In genomic region chr1:177584302-177584886, GRCm38 (mm10) we compare ENCODE assay signal across 30 mouse cellular contexts.
DNase-seq lines count a peak whose midpoint lies in the region; ATAC-seq and TF ChIP-seq lines count a peak whose summit lies in the region.
"Had no signal": no experiment of that assay in that cellular context is flagged by ENCODE, and none has a peak within 500 bp of the region (broad histone marks: within the 10 kb centered on the region; RNA-seq: fewer than 3 reads in every experiment).

No protein-coding gene starts in this region.

- 43% methylated on average over 5 of the region's 5 CpGs for WGBS in embryonic facial prominence, embryonic 11.5 days
- 48% methylated on average over 5 of the region's 5 CpGs for WGBS in embryonic facial prominence, embryonic 10.5 days
- WGBS in kidney, embryonic 14.5 days, result 30% methylated on average over 5 of the region's 5 CpGs
- 35% methylated on average over 5 of the region's 5 CpGs for WGBS in lung, embryonic 14.5 days

- H3K9ac ChIP-seq in embryonic facial prominence, embryonic 11.5 days (replicated peaks; ENCODE audit: low read length), result no peak overlapping the region
- no peak overlapping the region for H3K9ac ChIP-seq in kidney, embryonic 14.5 days (ENCODE audit: low read depth, low read length)
- no peak overlapping the region for H3K9ac ChIP-seq in lung, embryonic 14.5 days
- H3K9ac ChIP-seq: embryonic facial prominence, embryonic 12.5 days; forebrain, embryonic 15.5 days; hindbrain, embryonic 13.5 days; limb, embryonic 15.5 days; liver, embryonic 15.5 days; midbrain, embryonic 15.5 days had no signal

- no peak for DNase-seq in embryonic facial prominence, embryonic 11.5 days (ENCODE audit: low spot score)
- DNase-seq in embryonic facial prominence, embryonic 10.5 days (ENCODE audit: low spot score), result no peak
- DNase-seq in kidney, postnatal 10 days, result no peak
- peak; percentile 54 for DNase-seq in lung, embryonic 14.5 days
- no peak for DNase-seq in lung, postnatal 36 days
- peak; percentile 30 for DNase-seq in embryo, embryonic 11 days
- no peak for DNase-seq in adrenal gland, postnatal 4 days (ENCODE audit: low spot score in 2 of 2)
- DNase-seq: adrenal gland, postnatal 10 days; cerebellum, adult 11 months; cerebellum, adult 9-10 months; cerebellum, postnatal 36 days; heart, postnatal 36 days; kidney, adult 2 months; layer of hippocampus, postnatal 36 days; left cerebral cortex, postnatal 4 days; lung, postnatal 10 days; right cerebral cortex, postnatal 25 days; thymus, adult 2 months; thymus, postnatal 36 days had no signal

- TF ChIP-seq CTCF in lung, embryonic 14.5 days (IDR thresholded peaks at IDR 0.05; ENCODE audit: low read depth), result no peak

- H3K9me3 ChIP-seq in embryonic facial prominence, embryonic 11.5 days (replicated peaks; ENCODE audit: control insufficient read depth, low read length), result no peaks in the 10 kb centered on the region
- H3K9me3 ChIP-seq in embryonic facial prominence, embryonic 10.5 days, result 0 out of 2 replicates have a peak, but pooled peaks cover 8% of the 10 kb centered on the region
- H3K9me3 ChIP-seq in kidney, embryonic 14.5 days (ENCODE audit: control insufficient read depth, low read length), result peaks cover 10% of the 10 kb centered on the region
- H3K9me3 ChIP-seq in lung, embryonic 14.5 days (ENCODE audit: low read depth, low read length), result peaks cover 6% of the 10 kb centered on the region; the same call in 1 of the 2 replicates
- H3K9me3 ChIP-seq: forebrain, embryonic 15.5 days; liver, embryonic 15.5 days; midbrain, embryonic 15.5 days had no signal

- H3K36me3 ChIP-seq in embryonic facial prominence, embryonic 11.5 days (replicated peaks; ENCODE audit: control insufficient read depth, insufficient read depth, low read depth, low read length), result no peaks in the 10 kb centered on the region
- H3K36me3 ChIP-seq in embryonic facial prominence, embryonic 10.5 days (replicated peaks), result no peaks in the 10 kb centered on the region
- H3K36me3 ChIP-seq in kidney, embryonic 14.5 days (ENCODE audit: control insufficient read depth, insufficient read depth, low read length), result no peaks in the 10 kb centered on the region
- no peaks in the 10 kb centered on the region for H3K36me3 ChIP-seq in lung, embryonic 14.5 days (ENCODE audit: insufficient read depth)
- H3K36me3 ChIP-seq: embryonic facial prominence, embryonic 12.5 days; forebrain, embryonic 10.5 days; forebrain, embryonic 15.5 days; G1E; hindbrain, embryonic 13.5 days; limb, embryonic 15.5 days; liver, embryonic 15.5 days; midbrain, embryonic 10.5 days; midbrain, embryonic 15.5 days had no signal

- no peak overlapping the region for H3K27ac ChIP-seq in embryonic facial prominence, embryonic 11.5 days (replicated peaks; ENCODE audit: low read depth, low read length)
- H3K27ac ChIP-seq in embryonic facial prominence, embryonic 10.5 days (replicated peaks), result no peak overlapping the region
- H3K27ac ChIP-seq in kidney, embryonic 14.5 days (ENCODE audit: low read depth, low read length), result no peak overlapping the region
- H3K27ac ChIP-seq in lung, embryonic 14.5 days (ENCODE audit: low read depth), result no peak overlapping the region
- H3K27ac ChIP-seq: embryonic facial prominence, embryonic 12.5 days; forebrain, embryonic 10.5 days; forebrain, embryonic 15.5 days; hindbrain, embryonic 13.5 days; limb, embryonic 15.5 days; liver, embryonic 15.5 days; midbrain, embryonic 10.5 days; midbrain, embryonic 15.5 days had no signal

- H3K27me3 ChIP-seq in embryonic facial prominence, embryonic 11.5 days (ENCODE audit: control insufficient read depth, insufficient read depth, low read length), result no peaks in the 10 kb centered on the region
- no peaks in the 10 kb centered on the region for H3K27me3 ChIP-seq in embryonic facial prominence, embryonic 10.5 days (replicated peaks; ENCODE audit: low read depth, poor library complexity, severe bottlenecking)
- H3K27me3 ChIP-seq in kidney, embryonic 14.5 days (ENCODE audit: control insufficient read depth, insufficient read depth, low read length), result no peaks in the 10 kb centered on the region
- H3K27me3 ChIP-seq in lung, embryonic 14.5 days (ENCODE audit: insufficient read depth, low read length), result no peaks in the 10 kb centered on the region
- H3K27me3 ChIP-seq: embryonic facial prominence, embryonic 12.5 days; forebrain, embryonic 15.5 days; hindbrain, embryonic 13.5 days; limb, embryonic 15.5 days; liver, embryonic 15.5 days; midbrain, embryonic 15.5 days; Patski had no signal

- no peaks in the 10 kb centered on the region for H3K4me1 ChIP-seq in embryonic facial prominence, embryonic 11.5 days (ENCODE audit: control insufficient read depth, insufficient read depth, low read length)
- peaks cover 6% of the 10 kb centered on the region; the same call in 1 of the 2 replicates for H3K4me1 ChIP-seq in embryonic facial prominence, embryonic 10.5 days
- H3K4me1 ChIP-seq in kidney, embryonic 14.5 days (ENCODE audit: control insufficient read depth, insufficient read depth, low read length), result no peaks in the 10 kb centered on the region
- H3K4me1 ChIP-seq in lung, embryonic 14.5 days (ENCODE audit: insufficient read depth), result no peaks in the 10 kb centered on the region
- H3K4me1 ChIP-seq: embryonic facial prominence, embryonic 12.5 days; forebrain, embryonic 10.5 days; forebrain, embryonic 15.5 days; hindbrain, embryonic 13.5 days; limb, embryonic 15.5 days; liver, embryonic 15.5 days; midbrain, embryonic 10.5 days; midbrain, embryonic 15.5 days had no signal

- no peak overlapping the region for H3K4me3 ChIP-seq in embryonic facial prominence, embryonic 11.5 days (ENCODE audit: low read depth, low read length)
- no peak overlapping the region for H3K4me3 ChIP-seq in embryonic facial prominence, embryonic 10.5 days
- no peak overlapping the region for H3K4me3 ChIP-seq in kidney, embryonic 14.5 days (ENCODE audit: low read length)
- no peak overlapping the region for H3K4me3 ChIP-seq in lung, embryonic 14.5 days (ENCODE audit: low read depth, low read length)
- H3K4me3 ChIP-seq: embryonic facial prominence, embryonic 12.5 days; forebrain, embryonic 10.5 days; forebrain, embryonic 15.5 days; hindbrain, embryonic 13.5 days; limb, embryonic 15.5 days; liver, embryonic 15.5 days; midbrain, embryonic 10.5 days; midbrain, embryonic 15.5 days had no signal

- H3K4me2 ChIP-seq in embryonic facial prominence, embryonic 11.5 days (ENCODE audit: low read depth, low read length), result no peak overlapping the region
- H3K4me2 ChIP-seq in kidney, embryonic 14.5 days (replicated peaks; ENCODE audit: low read depth, low read length), result no peak overlapping the region
- no peak overlapping the region for H3K4me2 ChIP-seq in lung, embryonic 14.5 days
- H3K4me2 ChIP-seq: embryonic facial prominence, embryonic 12.5 days; forebrain, embryonic 15.5 days; hindbrain, embryonic 13.5 days; limb, embryonic 15.5 days; liver, embryonic 15.5 days; midbrain, embryonic 15.5 days had no signal

- 0 out of 2 replicates have a peak, but pooled peaks have one; percentile 39 for ATAC-seq in embryonic facial prominence, embryonic 11.5 days (replicated peaks; ENCODE audit: insufficient number of reproducible peaks, low FRiP score, low TSS enrichment, low read depth)
- ATAC-seq in kidney, embryonic 14.5 days (ENCODE audit: low FRiP score, low TSS enrichment), result peak; percentile 90
- peak; percentile 93 for ATAC-seq in lung, embryonic 14.5 days (ENCODE audit: insufficient read depth)
- ATAC-seq: forebrain, embryonic 15.5 days; midbrain, embryonic 15.5 days; Patski had no signal

Comparison
In these comparisons a context has a peak if more than half of its experiments do, and no peak if none do; other contexts are left out.
1. DNase-seq: peak in lung, embryonic 14.5 days (single experiment) and embryo, embryonic 11 days (single experiment); none in embryonic facial prominence, embryonic 11.5 days (single experiment), embryonic facial prominence, embryonic 10.5 days (single experiment), kidney, postnatal 10 days (single experiment), lung, postnatal 36 days (single experiment) and adrenal gland, postnatal 4 days (0 of 2).
2. ATAC-seq: peak in every context shown above with its lines; median percentile 93 in lung, embryonic 14.5 days; 90 in kidney, embryonic 14.5 days; 39 in embryonic facial prominence, embryonic 11.5 days.